Mouse (Mus musculus): ENCODE measurements around the gene Duoxa1. TPM values are rescaled to one million over a fixed set of nuclear protein-coding genes. Genes with fewer than 3 reads are reported as not detected.

Duoxa1 gene
- 11.4 and 17.4 TPM in 2 replicates for polyA plus RNA-seq (2015; fragmentation: Nextera tagmentation; extraction: Ambion mirVana)

DNA sequence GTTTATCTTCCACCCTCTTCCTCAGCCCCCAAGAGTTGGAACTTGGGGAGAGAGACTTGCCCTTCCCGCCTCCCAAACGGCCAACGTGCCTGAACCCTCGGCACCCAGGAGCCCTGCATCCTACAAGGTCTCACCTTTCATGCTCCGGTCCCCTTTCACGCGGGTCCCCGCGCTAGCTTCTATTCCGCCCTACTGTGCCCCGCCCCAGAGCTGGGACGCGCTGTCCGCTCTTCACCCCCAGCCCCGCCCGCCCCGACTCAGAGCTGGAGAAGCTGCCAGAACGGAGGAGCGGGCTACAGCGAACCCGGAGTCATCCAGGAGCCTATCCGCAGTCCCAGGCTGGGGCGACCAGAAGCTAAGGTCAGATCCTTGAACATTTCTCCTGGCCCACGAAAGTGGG, at the start of gene Duoxa1:
TSS of gene Duoxa1 (minus strand) at position 195 of the 400 bp plus-strand sequence.
- ATAC-seq (ENCODE audit: insufficient read depth, low FRiP score), result peak; percentile 70; the same call in 1 of the 2 replicates
- peaks cover 32% of the 10 kb centered on the region for H3K27me3 ChIP-seq (ENCODE audit: control insufficient read depth, insufficient read depth, low read length)
- peak within 1 kb of the TSS; percentile 40 for H3K9ac ChIP-seq (ENCODE audit: low read length)

GRCm38 (mm10) chr2:122362622-122363523, 49.3 kb upstream of the Duoxa1 start:
- Histone ChIP-seq H3K9ac (ENCODE audit: low read length) (no peak overlapping the region), H3K4me1 (ENCODE audit: control insufficient read depth, insufficient read depth, low read length) (peaks cover 10% of the 10 kb centered on the region), H3K27me3 (ENCODE audit: control insufficient read depth, insufficient read depth, low read length) (no peaks in the 10 kb centered on the region), H3K27ac (ENCODE audit: low read length) (no peak overlapping the region), H3K4me3 (replicated peaks; ENCODE audit: low read length) (no peak overlapping the region), H3K4me2 (ENCODE audit: low read depth, low read length) (no peak overlapping the region), H3K36me3 (ENCODE audit: control insufficient read depth, insufficient read depth, low read length) (no peaks in the 10 kb centered on the region), H3K9me3 (replicated peaks; ENCODE audit: control insufficient read depth, low read length) (no peaks in the 10 kb centered on the region)
- WGBS, result 84% methylated on average over 13 of the region's 13 CpGs
- ATAC-seq (ENCODE audit: insufficient read depth, low FRiP score), result no peak

More for the DNA sequence above, at the start of gene Duoxa1:
- Histone ChIP-seq H3K4me3 (replicated peaks; ENCODE audit: low read length) (peak within 1 kb of the TSS; percentile 37), H3K9me3 (replicated peaks; ENCODE audit: control insufficient read depth, low read length) (no peaks in the 10 kb centered on the region), H3K4me2 (ENCODE audit: low read depth, low read length) (peak within 1 kb of the TSS; percentile 48), H3K36me3 (ENCODE audit: control insufficient read depth, insufficient read depth, low read length) (no peaks in the 10 kb centered on the region), H3K27ac (ENCODE audit: low read length) (peak within 1 kb of the TSS; percentile 4; the same call in 1 of the 2 replicates), H3K4me1 (ENCODE audit: control insufficient read depth, insufficient read depth, low read length) (no peaks in the 10 kb centered on the region; the same call in 1 of the 2 replicates)
- 3% methylated on average over 24 of the region's 24 CpGs for WGBS

DNA sequence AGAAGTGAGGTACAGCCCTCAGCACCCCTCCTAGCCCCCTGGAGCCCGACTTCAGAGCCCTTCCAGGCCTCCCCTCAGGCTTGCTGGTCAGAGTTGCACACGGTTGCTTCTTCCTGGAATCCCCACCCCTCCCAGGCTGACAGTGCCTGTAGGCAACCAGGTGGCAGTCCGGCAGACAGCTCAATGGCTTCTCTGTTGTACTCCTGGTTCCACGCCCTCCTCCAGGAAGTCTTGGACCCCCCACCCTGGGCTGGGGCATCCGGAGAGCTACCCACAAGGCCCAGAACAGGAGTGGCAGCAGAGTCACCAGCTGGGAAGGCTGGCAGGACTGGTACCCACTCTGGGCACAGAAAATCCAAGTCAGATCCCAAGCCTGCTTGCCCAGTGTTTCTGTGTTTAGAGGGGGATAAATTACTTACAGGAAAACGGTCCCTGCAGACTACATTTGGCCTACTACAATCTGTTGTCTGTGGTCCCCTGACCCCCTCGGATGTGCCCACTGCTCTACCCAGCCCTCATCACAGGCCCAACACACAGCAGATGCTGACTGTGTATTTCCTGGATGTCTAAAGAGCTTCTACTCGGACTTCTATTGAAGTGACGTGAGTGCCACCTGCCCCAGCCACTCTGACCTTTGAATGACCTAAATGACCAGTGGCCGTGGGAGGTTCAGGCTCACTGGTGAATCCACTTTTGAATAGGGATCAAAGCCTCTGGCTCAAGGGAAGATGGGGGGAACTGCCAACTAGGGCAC, 48.5 kb upstream of the Duoxa1 start:
- ATAC-seq (ENCODE audit: insufficient read depth, low FRiP score), result no peak
- WGBS, result 63% methylated on average over 10 of the region's 10 CpGs
- no peaks in the 10 kb centered on the region for H3K27me3 ChIP-seq (ENCODE audit: control insufficient read depth, insufficient read depth, low read length)
- H3K9ac ChIP-seq (ENCODE audit: low read length), result no peak overlapping the region
- H3K27ac ChIP-seq (ENCODE audit: low read length), result no peak overlapping the region
- H3K36me3 ChIP-seq (ENCODE audit: control insufficient read depth, insufficient read depth, low read length), result no peaks in the 10 kb centered on the region
- no peaks in the 10 kb centered on the region for H3K9me3 ChIP-seq (replicated peaks; ENCODE audit: control insufficient read depth, low read length)
- H3K4me3 ChIP-seq (replicated peaks; ENCODE audit: low read length), result no peak overlapping the region
- H3K4me2 ChIP-seq (ENCODE audit: low read depth, low read length), result no peak overlapping the region
- H3K4me1 ChIP-seq (ENCODE audit: control insufficient read depth, insufficient read depth, low read length), result peaks cover 4% of the 10 kb centered on the region

DNA sequence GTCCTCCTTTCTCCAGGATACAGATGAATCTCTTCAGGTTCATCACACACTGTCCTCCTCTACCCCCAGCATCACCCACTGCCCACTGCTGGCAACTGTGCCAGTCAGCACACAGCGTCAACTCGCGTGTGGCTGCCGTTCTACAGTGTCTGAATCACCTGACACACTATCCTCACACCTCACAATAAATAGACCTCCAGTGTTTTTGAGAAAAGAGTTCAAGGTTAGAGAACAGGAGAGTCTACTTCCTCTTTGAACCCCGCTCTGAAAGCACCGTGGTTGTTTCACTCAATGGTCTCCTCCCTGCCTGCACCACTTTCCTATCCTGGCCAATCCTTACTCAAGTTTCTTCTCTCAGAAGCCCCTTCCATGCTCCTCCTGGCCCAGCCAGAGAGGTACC, 47.7 kb upstream of the Duoxa1 start:
- no peak overlapping the region for H3K4me2 ChIP-seq (ENCODE audit: low read depth, low read length)
- no peak overlapping the region for H3K4me3 ChIP-seq (replicated peaks; ENCODE audit: low read length)
- H3K9ac ChIP-seq (ENCODE audit: low read length), result no peak overlapping the region
- 71% methylated on average over 6 of the region's 6 CpGs for WGBS
- H3K27me3 ChIP-seq (ENCODE audit: control insufficient read depth, insufficient read depth, low read length), result no peaks in the 10 kb centered on the region
- ATAC-seq (ENCODE audit: insufficient read depth, low FRiP score), result no peak
- H3K36me3 ChIP-seq (ENCODE audit: control insufficient read depth, insufficient read depth, low read length), result no peaks in the 10 kb centered on the region
- H3K4me1 ChIP-seq (ENCODE audit: control insufficient read depth, insufficient read depth, low read length), result no peaks in the 10 kb centered on the region
- no peaks in the 10 kb centered on the region for H3K9me3 ChIP-seq (replicated peaks; ENCODE audit: control insufficient read depth, low read length)
- no peak overlapping the region for H3K27ac ChIP-seq (ENCODE audit: low read length)

DNA sequence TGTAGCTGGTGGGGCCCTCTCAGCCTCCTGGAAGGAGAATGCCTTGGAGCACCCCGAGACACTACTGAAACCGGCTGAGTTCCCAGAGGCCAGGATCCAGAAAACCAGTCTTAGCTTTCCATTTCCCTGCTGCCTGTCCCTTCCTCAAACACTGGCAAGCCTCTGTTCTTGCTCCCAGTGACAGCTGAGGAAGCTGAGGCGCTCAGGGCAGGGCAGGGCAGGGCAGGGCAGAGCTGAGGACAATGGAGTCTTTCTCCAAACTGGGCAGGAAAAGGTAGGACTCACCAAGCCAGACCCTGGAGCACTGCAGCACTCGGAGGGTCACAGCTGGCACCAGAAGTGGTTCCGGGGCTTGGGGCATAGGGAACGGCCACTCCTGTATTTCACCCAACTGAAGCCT, 46.8 kb upstream of the Duoxa1 start:
- peak; percentile 45; the same call in 1 of the 2 replicates for ATAC-seq (ENCODE audit: insufficient read depth, low FRiP score)
- Histone ChIP-seq H3K27me3 (ENCODE audit: control insufficient read depth, insufficient read depth, low read length) (no peaks in the 10 kb centered on the region), H3K9me3 (replicated peaks; ENCODE audit: control insufficient read depth, low read length) (no peaks in the 10 kb centered on the region), H3K36me3 (ENCODE audit: control insufficient read depth, insufficient read depth, low read length) (no peaks in the 10 kb centered on the region), H3K27ac (ENCODE audit: low read length) (no peak overlapping the region), H3K4me1 (ENCODE audit: control insufficient read depth, insufficient read depth, low read length) (no peaks in the 10 kb centered on the region), H3K4me2 (ENCODE audit: low read depth, low read length) (no peak overlapping the region), H3K9ac (ENCODE audit: low read length) (no peak overlapping the region), H3K4me3 (replicated peaks; ENCODE audit: low read length) (no peak overlapping the region)
- 73% methylated on average over 6 of the region's 6 CpGs for WGBS

DNA sequence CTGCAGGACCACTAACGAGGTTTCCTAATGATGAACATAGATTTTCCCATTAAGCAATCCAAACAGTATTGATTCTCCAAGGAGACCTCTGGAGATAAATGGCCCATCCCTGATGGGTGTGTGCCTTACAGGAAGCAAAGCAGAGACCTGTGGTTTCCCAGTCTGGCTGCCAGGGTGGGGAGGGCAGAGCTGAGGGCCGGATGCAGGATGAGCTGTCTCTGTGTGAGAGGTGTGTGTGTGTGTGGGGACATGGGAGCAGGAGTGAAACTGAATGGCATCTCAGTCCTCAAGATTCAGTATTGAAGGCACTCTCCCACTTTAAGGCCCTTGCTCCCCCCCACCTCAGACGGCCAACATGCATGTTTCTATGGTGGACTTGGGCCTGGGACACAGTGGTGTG, 42.7 kb upstream of the Duoxa1 start:
- Histone ChIP-seq H3K9ac (ENCODE audit: low read length) (no peak overlapping the region), H3K4me2 (ENCODE audit: low read depth, low read length) (no peak overlapping the region), H3K9me3 (replicated peaks; ENCODE audit: control insufficient read depth, low read length) (no peaks in the 10 kb centered on the region), H3K4me3 (replicated peaks; ENCODE audit: low read length) (no peak overlapping the region), H3K27ac (ENCODE audit: low read length) (no peak overlapping the region), H3K36me3 (ENCODE audit: control insufficient read depth, insufficient read depth, low read length) (no peaks in the 10 kb centered on the region), H3K4me1 (ENCODE audit: control insufficient read depth, insufficient read depth, low read length) (peaks cover 7% of the 10 kb centered on the region), H3K27me3 (ENCODE audit: control insufficient read depth, insufficient read depth, low read length) (no peaks in the 10 kb centered on the region)
- 85% methylated on average over 3 of the region's 3 CpGs for WGBS
- ATAC-seq (ENCODE audit: insufficient read depth, low FRiP score), result no peak

DNA sequence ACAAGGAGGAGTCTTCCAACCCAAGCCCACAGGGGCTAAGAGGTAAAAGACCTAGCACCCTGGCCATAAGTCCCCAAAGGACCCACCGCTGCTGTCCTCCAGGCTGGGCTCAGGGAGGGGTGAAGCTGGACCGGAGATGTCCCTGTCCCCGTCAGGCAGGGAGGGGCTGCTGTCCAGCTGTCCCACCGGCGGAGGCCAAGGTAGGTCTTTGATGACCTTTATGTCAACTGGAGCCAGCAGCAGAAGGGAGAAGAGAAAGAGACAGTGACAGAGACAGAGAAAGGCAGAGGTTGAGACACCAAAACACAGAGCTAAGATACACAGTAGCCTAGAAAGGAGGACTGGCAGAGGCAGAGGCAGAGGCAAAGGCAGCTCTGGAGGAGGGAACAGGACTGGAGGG, 41.9 kb upstream of the Duoxa1 start:
- Histone ChIP-seq H3K4me2 (ENCODE audit: low read depth, low read length) (no peak overlapping the region), H3K4me1 (ENCODE audit: control insufficient read depth, insufficient read depth, low read length) (peaks cover 7% of the 10 kb centered on the region), H3K27ac (ENCODE audit: low read length) (no peak overlapping the region), H3K4me3 (replicated peaks; ENCODE audit: low read length) (no peak overlapping the region), H3K9me3 (replicated peaks; ENCODE audit: control insufficient read depth, low read length) (no peaks in the 10 kb centered on the region), H3K27me3 (ENCODE audit: control insufficient read depth, insufficient read depth, low read length) (no peaks in the 10 kb centered on the region), H3K36me3 (ENCODE audit: control insufficient read depth, insufficient read depth, low read length) (no peaks in the 10 kb centered on the region), H3K9ac (ENCODE audit: low read length) (no peak overlapping the region)
- 81% methylated on average over 5 of the region's 5 CpGs for WGBS
- no peak for ATAC-seq (ENCODE audit: insufficient read depth, low FRiP score)

DNA sequence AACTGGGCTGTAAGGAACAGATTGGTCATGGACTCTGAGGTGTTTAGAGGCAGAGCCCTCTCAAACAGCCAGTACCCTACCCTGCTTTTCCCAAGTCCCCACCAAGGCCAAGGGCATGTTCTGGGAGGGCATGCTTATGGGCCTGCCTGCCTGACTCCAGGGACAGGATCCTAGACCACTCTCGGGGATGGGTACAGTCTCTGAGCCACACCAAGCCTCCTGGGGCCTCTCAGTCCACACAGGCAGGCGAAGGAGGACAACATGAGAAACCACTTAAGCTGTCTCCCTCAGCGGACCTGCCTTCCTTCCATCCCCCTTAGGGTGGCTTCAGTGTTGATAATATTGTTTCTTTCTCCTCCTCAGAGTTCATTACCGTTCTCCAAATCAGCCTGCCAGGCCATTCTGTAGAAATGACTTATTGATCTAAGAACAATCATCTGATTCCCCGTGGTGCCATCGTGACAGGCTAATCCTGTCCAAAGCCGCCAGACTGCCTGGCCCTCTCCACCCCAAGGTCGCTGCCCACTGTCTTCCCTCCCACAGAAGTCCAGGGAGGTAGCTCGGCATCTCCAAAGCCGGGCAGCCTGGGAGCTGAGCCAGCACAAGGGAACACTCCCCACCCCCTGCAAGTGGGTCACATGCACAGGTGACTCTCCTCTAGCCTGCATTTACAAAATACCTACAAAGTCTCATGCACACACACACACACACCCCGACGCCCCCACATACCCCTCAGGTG, 40.8 kb upstream of the Duoxa1 start:
- ATAC-seq (ENCODE audit: insufficient read depth, low FRiP score), result no peak
- no peaks in the 10 kb centered on the region for H3K27me3 ChIP-seq (ENCODE audit: control insufficient read depth, insufficient read depth, low read length)

More for the DNA sequence above, 40.8 kb upstream of the Duoxa1 start:
- H3K4me1 ChIP-seq (ENCODE audit: control insufficient read depth, insufficient read depth, low read length), result peaks cover 10% of the 10 kb centered on the region
- no peaks in the 10 kb centered on the region for H3K36me3 ChIP-seq (ENCODE audit: control insufficient read depth, insufficient read depth, low read length)
- no peak overlapping the region for H3K4me3 ChIP-seq (replicated peaks; ENCODE audit: low read length)
- H3K9me3 ChIP-seq (replicated peaks; ENCODE audit: control insufficient read depth, low read length), result no peaks in the 10 kb centered on the region
- no peak overlapping the region for H3K9ac ChIP-seq (ENCODE audit: low read length)
- WGBS, result 68% methylated on average over 12 of the region's 12 CpGs
- H3K4me2 ChIP-seq (ENCODE audit: low read depth, low read length), result no peak overlapping the region
- no peak overlapping the region for H3K27ac ChIP-seq (ENCODE audit: low read length)
